Mouse (Mus musculus): ENCODE measurements around the gene Sppl2a. TPM values are rescaled to one million over a fixed set of nuclear protein-coding genes. Genes with fewer than 3 reads are reported as not detected.
A peak's percentile ranks its signal among the peaks of the same experiment; 100 is the strongest.

Gene Sppl2a
- total and polyA plus RNA-seq, 2 experiments from 2014 or later, result 30.5 to 55.3 TPM

DNA sequence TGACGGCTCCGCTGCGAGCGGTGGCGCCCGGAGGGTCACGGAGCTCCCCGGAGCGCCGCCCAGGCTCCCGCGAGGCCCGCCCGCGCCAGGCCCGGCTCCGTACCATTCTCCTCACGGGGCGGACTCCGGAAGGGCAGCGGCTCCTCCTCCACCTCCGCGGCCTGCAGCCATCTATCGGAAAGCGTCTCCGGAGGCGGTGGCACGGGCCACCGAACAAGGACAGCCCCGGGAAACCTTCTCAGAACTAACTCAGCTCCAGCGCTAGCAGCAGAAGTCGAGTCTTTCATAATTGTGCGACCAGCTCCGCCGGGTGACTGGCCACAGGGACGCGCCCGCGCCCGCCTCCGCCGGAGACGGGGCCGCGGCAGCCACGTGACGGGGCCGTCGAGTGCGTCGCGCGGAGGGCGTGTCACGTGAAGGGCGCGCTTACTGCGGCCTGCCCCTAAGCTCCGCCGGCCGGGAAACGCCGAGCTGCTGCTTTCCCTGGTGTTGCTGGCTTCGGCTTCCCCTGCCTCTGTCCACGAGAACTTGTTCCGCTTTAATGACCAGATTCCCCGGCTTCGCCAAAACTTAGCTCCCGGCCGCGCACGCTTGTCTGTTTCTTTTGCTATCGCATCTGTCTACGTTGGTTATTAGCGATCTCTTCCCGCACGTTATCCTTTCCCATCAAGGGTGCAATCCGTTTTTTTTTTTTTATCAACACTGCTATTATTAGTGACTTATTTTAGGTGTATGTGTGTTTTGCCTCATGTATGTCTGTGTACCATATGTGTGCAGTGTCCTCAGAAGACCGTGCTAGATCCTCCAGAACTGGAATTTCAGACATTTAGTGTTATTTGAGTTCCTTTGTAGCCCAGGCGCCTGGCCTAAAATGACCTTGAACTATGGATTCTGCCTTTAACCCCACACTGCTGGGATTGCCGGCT, 56.9 kb downstream of the Sppl2a start, which contains the start of gene Trpm7:
TSS of gene Trpm7 (minus strand) at position 360 of the 926 bp plus-strand sequence.
- peak within 1 kb of the TSS; percentile 83 for H3K9ac ChIP-seq
- H3K4me1 ChIP-seq (ENCODE audit: insufficient read depth), result peaks cover 11% of the 10 kb centered on the region; the same call in 1 of the 2 replicates
- H3K27ac ChIP-seq (ENCODE audit: low read depth, low read length), result peak within 1 kb of the TSS; percentile 91
- no peaks in the 10 kb centered on the region for H3K9me3 ChIP-seq (ENCODE audit: low read length)
- H3K4me3 ChIP-seq (ENCODE audit: low read depth, low read length), result peak within 1 kb of the TSS; percentile 73
- ATAC-seq (peak; percentile 99), DNase-seq (peak; percentile 96)
- under 1% methylated on average over 77 of the region's 81 CpGs for WGBS
- no peak for TF ChIP-seq CTCF (IDR thresholded peaks at IDR 0.05; ENCODE audit: low read depth)
- H3K27me3 ChIP-seq (ENCODE audit: insufficient read depth, low read length), result no peaks in the 10 kb centered on the region
- H3K4me2 ChIP-seq (ENCODE audit: low read depth), result peak within 1 kb of the TSS; percentile 69
- no peaks in the 10 kb centered on the region for H3K36me3 ChIP-seq (ENCODE audit: insufficient read depth)

DNA sequence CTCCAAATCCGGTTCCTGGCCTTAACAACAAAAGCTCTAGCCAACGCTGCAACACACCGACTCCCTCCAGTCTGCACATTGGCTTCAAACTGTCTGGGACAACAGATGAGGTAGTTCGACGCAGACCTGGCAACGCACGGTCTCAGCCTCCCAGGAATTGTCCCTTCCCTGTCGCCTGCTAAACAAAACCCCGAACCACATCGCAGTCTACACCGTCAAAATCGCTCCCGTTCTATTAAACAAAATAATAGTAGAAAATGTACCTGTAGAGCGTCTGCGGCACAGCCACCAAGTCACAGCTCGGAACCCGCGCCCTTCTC, 57.6 kb downstream of the Sppl2a start:
- Histone ChIP-seq H3K27me3 (ENCODE audit: insufficient read depth, low read length) (no peaks in the 10 kb centered on the region), H3K4me3 (ENCODE audit: low read depth, low read length) (peak overlapping the region; percentile 73), H3K4me1 (ENCODE audit: insufficient read depth) (peaks cover 11% of the 10 kb centered on the region; the same call in 1 of the 2 replicates), H3K27ac (ENCODE audit: low read depth, low read length) (peak overlapping the region; percentile 91), H3K4me2 (ENCODE audit: low read depth) (peak overlapping the region; percentile 69), H3K9ac (peak overlapping the region; percentile 83), H3K9me3 (ENCODE audit: low read length) (no peaks in the 10 kb centered on the region), H3K36me3 (ENCODE audit: insufficient read depth) (no peaks in the 10 kb centered on the region)
- DNase-seq (peak; percentile 60), ATAC-seq (peak; percentile 40)
- WGBS, result 1% methylated on average over 18 of the region's 18 CpGs
- no peak for TF ChIP-seq CTCF (IDR thresholded peaks at IDR 0.05; ENCODE audit: low read depth)

DNA sequence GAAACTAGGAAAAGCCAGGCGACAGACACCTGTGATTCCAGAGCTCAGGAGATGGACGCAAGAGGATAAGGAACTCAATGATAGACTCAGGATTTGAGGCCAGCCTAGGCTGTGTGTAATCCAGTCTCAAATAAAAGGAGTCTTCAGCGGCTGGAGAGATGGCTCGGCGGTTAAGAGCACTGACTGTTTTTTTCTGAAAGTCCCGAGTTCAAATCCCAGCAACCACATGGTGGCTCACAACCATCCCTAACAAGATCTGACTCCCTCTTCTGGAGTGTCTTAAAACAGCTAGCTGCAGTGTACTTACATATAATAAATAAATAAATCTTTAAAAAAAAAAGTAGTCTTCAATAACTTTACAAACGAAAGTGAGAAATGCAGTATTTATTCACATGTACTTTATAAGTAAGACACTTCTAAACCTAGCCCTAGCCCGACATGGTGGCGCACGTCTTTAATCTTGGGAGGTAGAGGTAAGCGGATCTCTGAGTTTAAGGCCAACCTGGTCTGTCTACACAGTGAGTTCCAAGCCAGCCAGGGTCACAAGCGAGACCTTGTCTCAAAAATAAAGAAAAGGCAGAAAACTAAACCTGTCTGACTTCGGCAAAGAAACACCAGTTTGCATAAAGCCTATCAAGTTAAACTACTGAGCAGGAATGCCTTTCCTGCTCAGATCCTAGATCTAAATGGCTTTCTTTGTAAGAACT, 58.1 kb downstream of the Sppl2a start:
- Histone ChIP-seq H3K4me3 (ENCODE audit: low read depth, low read length) (peak overlapping the region; percentile 73), H3K9ac (peak overlapping the region; percentile 83), H3K36me3 (ENCODE audit: insufficient read depth) (no peaks in the 10 kb centered on the region), H3K4me1 (ENCODE audit: insufficient read depth) (peaks cover 11% of the 10 kb centered on the region; the same call in 1 of the 2 replicates), H3K27ac (ENCODE audit: low read depth, low read length) (peak overlapping the region; percentile 91), H3K4me2 (ENCODE audit: low read depth) (peak overlapping the region; percentile 69), H3K27me3 (ENCODE audit: insufficient read depth, low read length) (no peaks in the 10 kb centered on the region), H3K9me3 (ENCODE audit: low read length) (no peaks in the 10 kb centered on the region)
- no peak for DNase-seq
- no peak for ATAC-seq
- TF ChIP-seq CTCF (IDR thresholded peaks at IDR 0.05; ENCODE audit: low read depth), result no peak; the same call in 1 of the 2 replicates
- WGBS, result 27% methylated on average over 13 of the region's 13 CpGs

DNA sequence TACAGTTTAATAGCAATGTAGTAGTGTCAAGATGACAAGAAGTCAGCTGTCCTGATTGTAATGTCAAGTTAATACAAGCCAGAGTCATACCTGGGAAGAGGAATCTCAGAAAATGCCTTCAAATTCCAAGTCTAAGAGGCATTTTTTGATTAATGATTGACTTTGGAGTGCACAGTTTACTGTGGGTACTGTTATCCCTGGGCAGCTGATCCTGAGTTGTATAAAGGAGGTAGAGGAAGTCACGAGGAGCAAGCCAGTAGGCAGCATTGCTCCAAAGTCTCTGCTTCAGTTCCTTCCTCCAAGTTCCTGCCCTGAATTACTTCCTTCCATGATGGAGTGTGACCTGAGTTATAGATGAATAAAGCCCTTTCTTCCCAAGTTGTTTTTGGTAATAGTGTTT, 66.7 kb downstream of the Sppl2a start:
- Histone ChIP-seq H3K9ac (no peak overlapping the region), H3K9me3 (ENCODE audit: low read length) (no peaks in the 10 kb centered on the region), H3K36me3 (ENCODE audit: insufficient read depth) (no peaks in the 10 kb centered on the region), H3K27ac (ENCODE audit: low read depth, low read length) (no peak overlapping the region), H3K27me3 (ENCODE audit: insufficient read depth, low read length) (no peaks in the 10 kb centered on the region), H3K4me1 (ENCODE audit: insufficient read depth) (no peaks in the 10 kb centered on the region), H3K4me2 (ENCODE audit: low read depth) (no peak overlapping the region), H3K4me3 (ENCODE audit: low read depth, low read length) (no peak overlapping the region)
- DNase-seq (no peak), ATAC-seq (no peak)
- 100% methylated on average over 1 of the region's 1 CpGs for WGBS
- TF ChIP-seq CTCF (IDR thresholded peaks at IDR 0.05; ENCODE audit: low read depth), result no peak

DNA sequence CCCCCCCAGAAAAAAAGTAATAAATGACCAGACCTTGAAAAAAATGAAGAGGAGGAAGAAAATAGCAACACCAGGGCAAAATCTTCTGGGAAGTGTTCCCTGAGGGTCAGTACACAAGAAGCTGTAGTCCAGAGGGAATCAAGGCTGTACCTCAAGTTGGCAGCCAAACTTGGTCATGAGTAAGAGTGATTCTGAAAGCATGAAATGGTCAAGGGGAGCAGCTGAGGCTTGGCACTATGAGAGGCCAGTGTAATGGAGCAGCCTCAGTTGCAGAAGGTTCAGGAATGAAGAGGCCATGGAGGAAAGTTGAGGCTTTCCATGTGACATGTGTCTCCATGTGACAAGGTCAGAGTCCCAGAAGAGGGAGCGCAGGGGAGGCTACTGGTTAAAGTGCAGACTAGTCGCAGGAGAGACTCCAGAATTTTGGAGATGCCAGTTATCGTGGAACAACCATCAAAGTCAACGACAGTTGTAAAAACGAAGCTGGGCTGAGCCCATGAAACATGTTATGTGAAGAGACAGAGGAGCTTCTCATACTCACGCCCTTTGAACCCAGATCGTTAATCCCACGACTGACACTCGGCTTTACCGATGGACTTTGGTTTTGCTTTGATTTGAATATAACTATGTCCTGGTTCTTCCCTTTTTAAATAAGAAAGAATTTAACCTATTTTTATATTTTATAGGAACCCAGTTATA, 67.4 kb downstream of the Sppl2a start:
- H3K9me3 ChIP-seq (ENCODE audit: low read length), result no peaks in the 10 kb centered on the region
- H3K27me3 ChIP-seq (ENCODE audit: insufficient read depth, low read length), result no peaks in the 10 kb centered on the region
- H3K4me3 ChIP-seq (ENCODE audit: low read depth, low read length), result no peak overlapping the region
- H3K36me3 ChIP-seq (ENCODE audit: insufficient read depth), result no peaks in the 10 kb centered on the region
- no peak overlapping the region for H3K27ac ChIP-seq (ENCODE audit: low read depth, low read length)
- no peak for TF ChIP-seq CTCF (IDR thresholded peaks at IDR 0.05; ENCODE audit: low read depth)
- H3K4me1 ChIP-seq (ENCODE audit: insufficient read depth), result no peaks in the 10 kb centered on the region
- no peak for DNase-seq
- no peak overlapping the region for H3K9ac ChIP-seq
- no peak overlapping the region for H3K4me2 ChIP-seq (ENCODE audit: low read depth)
- 95% methylated on average over 10 of the region's 10 CpGs for WGBS
- no peak for ATAC-seq

DNA sequence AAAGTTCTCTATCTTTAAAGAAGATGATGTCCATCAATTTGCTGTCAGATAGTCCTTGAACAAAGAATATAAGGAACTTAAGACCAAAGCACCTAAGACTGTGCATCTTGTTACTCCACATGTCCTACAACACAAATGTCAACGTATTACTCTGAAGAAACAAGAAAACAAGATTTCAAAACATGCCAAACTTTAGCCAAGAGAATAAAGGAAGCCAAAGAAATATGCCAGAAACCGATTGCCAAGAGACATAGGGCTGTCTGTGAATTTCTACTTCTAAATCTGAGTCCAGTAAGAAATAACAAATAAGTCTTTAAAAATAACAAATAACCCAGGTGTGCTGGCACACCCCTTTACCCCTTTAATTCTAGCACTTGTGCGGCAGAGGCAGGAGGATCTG, 68.0 kb downstream of the Sppl2a start:
- Histone ChIP-seq H3K4me2 (ENCODE audit: low read depth) (no peak overlapping the region), H3K27me3 (ENCODE audit: insufficient read depth, low read length) (no peaks in the 10 kb centered on the region), H3K4me1 (ENCODE audit: insufficient read depth) (no peaks in the 10 kb centered on the region), H3K9me3 (ENCODE audit: low read length) (no peaks in the 10 kb centered on the region), H3K27ac (ENCODE audit: low read depth, low read length) (no peak overlapping the region), H3K4me3 (ENCODE audit: low read depth, low read length) (no peak overlapping the region), H3K9ac (no peak overlapping the region), H3K36me3 (ENCODE audit: insufficient read depth) (no peaks in the 10 kb centered on the region)
- TF ChIP-seq CTCF (IDR thresholded peaks at IDR 0.05; ENCODE audit: low read depth), result no peak
- ATAC-seq (no peak), DNase-seq (no peak)
- 87% methylated on average over 3 of the region's 3 CpGs for WGBS
